Mouse (Mus musculus): ENCODE results near the gene G6pc2. TPM values are rescaled to one million over a fixed set of nuclear protein-coding genes. Genes with fewer than 3 reads are reported as not detected.

Gene G6pc2
- polyA plus RNA-seq, 1 experiment from 2014 or later = not detected

DNA sequence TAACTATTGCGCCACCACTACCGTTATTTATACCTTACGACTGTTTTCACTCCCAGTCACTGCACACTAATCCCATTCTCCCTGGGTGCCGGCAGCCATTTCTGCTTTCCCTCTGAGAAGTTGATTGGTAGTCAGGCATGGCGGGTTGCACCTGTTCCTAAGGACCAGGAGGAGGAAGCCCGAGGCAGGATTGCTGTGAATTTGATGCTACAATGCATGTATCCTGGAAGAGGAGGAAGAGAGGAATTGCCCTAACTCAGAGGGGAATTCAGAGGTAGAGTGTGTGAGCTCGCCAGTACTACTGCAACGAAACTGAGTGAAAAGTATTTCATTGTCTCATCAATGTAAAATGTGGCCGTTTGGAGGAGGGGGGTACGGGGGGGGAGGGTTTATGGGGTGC lies 1.8 kb downstream of the G6pc2 start:
- 68% methylated on average over 10 of the region's 10 CpGs for WGBS
- Histone ChIP-seq H3K9me3 (no peaks in the 10 kb centered on the region), H3K4me3 (no peak overlapping the region), H3K27ac (no peak overlapping the region), H3K4me1 (no peaks in the 10 kb centered on the region), H3K27me3 (ENCODE audit: insufficient read depth, poor library complexity, severe bottlenecking) (no peaks in the 10 kb centered on the region), H3K36me3 (no peaks in the 10 kb centered on the region)
- DNase-seq (ENCODE audit: low spot score) = no peak

DNA sequence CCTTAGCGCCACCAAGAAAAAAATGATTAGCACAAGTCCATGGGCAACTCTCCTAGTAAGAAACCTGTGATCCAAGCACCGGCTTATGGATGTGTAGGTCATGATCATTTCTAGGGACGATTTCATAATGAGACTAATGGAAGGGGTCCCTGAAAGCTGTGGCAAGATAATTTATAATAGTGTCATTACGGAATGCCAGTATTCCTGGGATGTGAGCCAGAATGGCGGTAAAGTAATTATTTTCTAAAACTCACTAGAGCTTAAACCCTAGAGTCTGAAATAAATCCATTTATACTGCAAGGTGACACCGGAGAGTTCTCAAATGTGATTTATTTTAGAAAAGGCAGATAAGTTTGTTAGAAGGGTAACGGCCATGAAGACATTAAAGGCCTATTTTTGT lies 4.4 kb downstream of the G6pc2 start:
- H3K9me3 ChIP-seq = no peaks in the 10 kb centered on the region
- no peak for DNase-seq (ENCODE audit: low spot score)
- no peaks in the 10 kb centered on the region for H3K27me3 ChIP-seq (ENCODE audit: insufficient read depth, poor library complexity, severe bottlenecking)
- H3K36me3 ChIP-seq = no peaks in the 10 kb centered on the region
- H3K4me3 ChIP-seq = no peak overlapping the region
- H3K4me1 ChIP-seq = no peaks in the 10 kb centered on the region
- no peak overlapping the region for H3K27ac ChIP-seq
- WGBS = 88% methylated on average over 7 of the region's 7 CpGs

DNA sequence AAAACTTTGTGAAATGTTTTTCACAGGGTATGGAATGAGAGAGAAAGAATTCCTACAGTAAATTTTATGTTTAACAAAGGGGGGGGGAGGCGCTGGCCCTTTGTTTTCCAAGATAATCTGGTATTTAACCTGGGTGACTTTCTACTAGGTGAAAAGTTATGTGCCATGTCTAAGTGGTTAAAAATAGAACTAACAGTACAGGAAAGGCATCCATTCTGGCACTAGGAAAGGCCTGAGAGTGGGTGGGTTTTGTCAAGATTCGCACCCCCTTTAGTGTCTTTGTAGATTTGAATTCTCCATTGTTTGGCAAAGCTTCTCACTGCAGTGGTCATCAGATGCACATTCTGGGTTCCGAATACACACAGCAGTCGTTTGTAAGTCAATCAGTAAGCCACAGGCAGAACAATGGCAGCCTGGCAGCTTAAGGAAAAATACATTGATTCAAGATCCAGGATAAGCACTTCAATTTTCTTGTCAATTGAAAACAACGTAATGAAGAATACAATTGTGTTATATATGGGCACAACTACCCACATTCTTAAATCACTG lies 11.1 kb downstream of the G6pc2 start:
- Histone ChIP-seq H3K27ac (no peak overlapping the region), H3K27me3 (ENCODE audit: insufficient read depth, poor library complexity, severe bottlenecking) (no peaks in the 10 kb centered on the region), H3K9me3 (no peaks in the 10 kb centered on the region), H3K36me3 (no peaks in the 10 kb centered on the region), H3K4me3 (no peak overlapping the region), H3K4me1 (0 out of 2 replicates have a peak, but pooled peaks cover 5% of the 10 kb centered on the region)
- DNase-seq (ENCODE audit: low spot score) = no peak
- 57% methylated on average over 5 of the region's 5 CpGs for WGBS

DNA sequence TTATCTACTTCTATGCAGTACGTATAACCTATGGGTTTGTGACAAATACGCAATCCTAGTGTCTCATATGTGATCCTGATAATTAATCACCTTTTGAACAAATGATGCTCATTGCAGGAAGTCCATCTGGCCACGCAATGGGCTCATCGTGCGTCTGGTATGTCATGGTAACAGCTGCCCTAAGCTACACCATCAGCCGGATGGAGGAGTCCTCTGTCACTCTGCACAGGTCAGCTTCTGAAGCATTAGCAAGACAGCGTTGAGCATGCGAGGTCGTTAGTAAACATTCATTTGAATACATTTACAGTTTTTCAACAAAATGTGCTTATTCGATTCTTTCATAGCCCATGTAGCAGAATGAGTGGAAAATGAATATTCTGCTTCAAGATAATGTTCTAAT lies 11.9 kb downstream of the G6pc2 start:
- Histone ChIP-seq H3K36me3 (no peaks in the 10 kb centered on the region), H3K4me3 (no peak overlapping the region), H3K27ac (no peak overlapping the region), H3K27me3 (ENCODE audit: insufficient read depth, poor library complexity, severe bottlenecking) (no peaks in the 10 kb centered on the region), H3K4me1 (0 out of 2 replicates have a peak, but pooled peaks cover 5% of the 10 kb centered on the region), H3K9me3 (no peaks in the 10 kb centered on the region)
- no peak for DNase-seq (ENCODE audit: low spot score)
- WGBS = 87% methylated on average over 10 of the region's 10 CpGs

DNA sequence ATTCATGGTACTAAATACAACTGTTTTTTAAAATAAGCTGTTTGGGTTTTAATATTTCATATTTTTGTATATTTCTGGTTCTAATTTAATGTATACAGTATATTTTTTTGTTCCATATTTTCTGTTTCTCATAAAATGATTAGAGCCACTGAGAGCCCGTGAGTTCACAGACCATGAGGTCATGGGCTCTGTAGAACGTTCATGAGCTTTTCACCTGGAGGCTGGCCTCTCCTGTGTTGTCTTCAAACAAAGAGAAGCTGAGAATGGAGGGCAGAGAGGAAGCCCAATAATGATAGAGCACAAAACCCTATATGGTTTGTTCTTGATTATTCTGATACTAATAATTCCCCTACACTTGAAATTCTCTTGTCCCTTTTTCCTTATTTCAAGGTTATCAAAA lies 13.9 kb downstream of the G6pc2 start:
- Histone ChIP-seq H3K27me3 (ENCODE audit: insufficient read depth, poor library complexity, severe bottlenecking) (no peaks in the 10 kb centered on the region), H3K9me3 (no peaks in the 10 kb centered on the region), H3K4me1 (0 out of 2 replicates have a peak, but pooled peaks cover 5% of the 10 kb centered on the region), H3K4me3 (no peak overlapping the region), H3K36me3 (no peaks in the 10 kb centered on the region), H3K27ac (no peak overlapping the region)
- no peak for DNase-seq (ENCODE audit: low spot score)
- WGBS = 64% methylated on average over 2 of the region's 2 CpGs

DNA sequence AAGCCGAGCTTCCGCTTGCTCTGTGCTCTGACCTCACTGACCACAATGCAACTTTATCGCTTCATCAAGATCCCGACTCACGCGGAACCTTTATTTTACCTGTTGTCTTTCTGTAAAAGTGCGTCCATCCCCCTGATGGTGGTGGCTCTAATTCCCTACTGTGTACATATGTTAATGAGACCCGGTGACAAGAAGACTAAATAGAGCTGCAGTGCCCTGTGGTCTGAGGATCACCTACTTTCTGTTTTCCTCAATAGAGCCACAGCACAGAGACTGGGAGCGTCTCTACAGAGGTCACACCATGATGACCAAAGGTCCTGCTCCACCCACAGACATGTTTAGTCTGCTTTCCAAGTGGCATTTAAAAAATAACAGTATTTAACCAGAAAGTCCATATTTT lies 16.0 kb downstream of the G6pc2 start:
- 88% methylated on average over 9 of the region's 9 CpGs for WGBS
- H3K9me3 ChIP-seq = no peaks in the 10 kb centered on the region
- no peak overlapping the region for H3K4me3 ChIP-seq
- DNase-seq (ENCODE audit: low spot score) = no peak
- H3K36me3 ChIP-seq = no peaks in the 10 kb centered on the region
- no peak overlapping the region for H3K27ac ChIP-seq
- no peaks in the 10 kb centered on the region for H3K27me3 ChIP-seq (ENCODE audit: insufficient read depth, poor library complexity, severe bottlenecking)
- H3K4me1 ChIP-seq = 0 out of 2 replicates have a peak, but pooled peaks cover 3% of the 10 kb centered on the region

DNA sequence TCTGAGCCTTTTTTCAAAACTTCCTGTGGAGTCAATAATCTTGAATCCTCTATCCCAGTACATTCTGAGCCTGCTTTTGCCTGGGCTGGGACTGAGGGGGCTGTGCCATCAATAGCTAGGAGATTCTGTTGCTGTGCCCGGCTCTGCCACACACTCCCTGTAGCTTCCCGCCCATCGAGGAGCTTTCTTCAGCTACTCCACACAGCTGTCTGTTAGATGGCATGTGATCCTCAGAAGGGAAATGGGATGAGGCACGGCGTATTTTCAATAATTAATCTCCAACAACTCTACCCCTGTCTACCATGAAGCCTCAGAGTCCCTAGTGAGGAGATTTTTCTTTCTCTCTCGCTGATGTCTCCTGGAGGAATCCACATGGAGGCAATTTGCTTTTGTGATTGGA lies 17.8 kb downstream of the G6pc2 start:
- H3K27ac ChIP-seq = no peak overlapping the region
- H3K36me3 ChIP-seq = no peaks in the 10 kb centered on the region
- WGBS = 85% methylated on average over 6 of the region's 6 CpGs
- no peak overlapping the region for H3K4me3 ChIP-seq
- no peaks in the 10 kb centered on the region for H3K9me3 ChIP-seq
- no peaks in the 10 kb centered on the region for H3K4me1 ChIP-seq
- no peak for DNase-seq (ENCODE audit: low spot score)
- no peaks in the 10 kb centered on the region for H3K27me3 ChIP-seq (ENCODE audit: insufficient read depth, poor library complexity, severe bottlenecking)

DNA sequence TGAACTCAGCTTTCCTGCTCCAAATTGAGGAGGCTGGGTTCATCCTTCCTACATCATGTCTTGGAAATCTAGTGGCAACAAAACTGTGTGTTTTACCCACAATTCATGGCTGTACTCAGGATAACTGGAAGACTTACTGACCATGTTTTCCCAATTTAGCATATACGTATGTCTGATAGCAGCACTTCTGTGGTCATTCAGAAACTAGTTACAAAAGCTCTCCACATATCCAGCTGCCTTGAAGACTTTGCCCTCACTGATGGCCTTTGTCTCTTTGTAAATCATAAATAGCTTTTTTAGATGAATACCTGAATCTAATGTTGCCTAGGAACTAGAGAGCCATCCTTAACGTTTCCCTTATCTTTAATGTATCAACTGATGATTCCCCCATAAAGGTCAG lies 19.3 kb downstream of the G6pc2 start:
- no peak overlapping the region for H3K4me3 ChIP-seq
- H3K27me3 ChIP-seq (ENCODE audit: insufficient read depth, poor library complexity, severe bottlenecking) = no peaks in the 10 kb centered on the region
- H3K27ac ChIP-seq = no peak overlapping the region
- no peaks in the 10 kb centered on the region for H3K36me3 ChIP-seq
- no peaks in the 10 kb centered on the region for H3K4me1 ChIP-seq
- WGBS = 86% methylated on average over 2 of the region's 2 CpGs
- no peaks in the 10 kb centered on the region for H3K9me3 ChIP-seq
- DNase-seq (ENCODE audit: low spot score) = no peak

DNA sequence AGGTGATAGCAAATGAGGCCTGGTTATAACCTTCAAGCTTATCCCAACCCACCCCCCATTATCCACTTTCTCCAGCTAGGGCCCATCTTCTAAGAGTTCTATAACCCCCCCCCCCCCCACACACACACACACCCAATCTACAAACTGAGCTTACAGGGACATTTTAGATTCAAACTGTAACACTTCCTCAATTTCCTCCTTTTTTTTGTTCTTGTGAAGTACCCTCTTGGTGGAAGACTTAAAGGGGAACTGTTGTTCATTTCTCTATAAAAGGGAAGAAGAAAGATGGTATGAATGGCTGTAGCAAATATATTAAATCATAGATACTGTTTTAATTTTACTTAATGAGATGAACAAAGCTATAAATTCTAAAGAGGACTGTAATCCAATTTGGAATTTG lies 21.2 kb downstream of the G6pc2 start:
- Histone ChIP-seq H3K27me3 (ENCODE audit: insufficient read depth, poor library complexity, severe bottlenecking) (no peaks in the 10 kb centered on the region), H3K4me1 (no peaks in the 10 kb centered on the region), H3K9me3 (no peaks in the 10 kb centered on the region), H3K27ac (no peak overlapping the region), H3K36me3 (no peaks in the 10 kb centered on the region), H3K4me3 (no peak overlapping the region)
- DNase-seq (ENCODE audit: low spot score) = no peak

DNA sequence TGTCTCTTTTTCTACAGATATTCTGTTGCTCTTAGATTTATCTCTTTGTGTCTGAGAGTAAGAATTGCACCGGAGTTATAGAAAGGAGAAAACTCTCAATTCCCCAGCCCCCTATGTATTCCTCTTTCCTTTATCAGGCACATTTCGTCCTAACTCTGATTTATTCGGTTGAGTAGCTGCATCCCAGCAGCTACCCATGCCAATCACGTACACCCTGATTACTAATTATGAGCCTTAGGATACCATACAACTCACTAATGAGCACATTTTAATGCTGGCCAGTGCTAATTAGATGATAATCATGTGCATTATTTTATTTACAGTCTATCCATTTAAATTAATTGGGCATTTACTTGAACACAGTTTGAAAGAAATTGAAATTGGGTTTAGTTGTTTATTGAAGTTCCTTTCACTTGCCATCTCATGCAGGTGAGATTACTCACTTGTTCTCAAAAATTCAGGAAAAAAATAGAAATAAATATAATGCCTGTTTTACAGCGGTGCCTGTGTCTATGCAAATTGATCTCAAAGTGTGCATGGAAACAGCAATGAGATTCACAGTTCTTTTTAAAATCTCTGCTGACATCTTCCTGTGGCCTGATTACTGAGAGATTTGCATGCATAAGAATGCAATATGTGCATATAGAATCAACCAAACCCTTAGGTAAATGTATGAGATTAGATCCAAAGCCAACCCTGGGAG lies 24.3 kb downstream of the G6pc2 start:
- no peaks in the 10 kb centered on the region for H3K9me3 ChIP-seq
- no peaks in the 10 kb centered on the region for H3K4me1 ChIP-seq
- no peak for DNase-seq (ENCODE audit: low spot score)
- H3K27me3 ChIP-seq (ENCODE audit: insufficient read depth, poor library complexity, severe bottlenecking) = no peaks in the 10 kb centered on the region
- no peak overlapping the region for H3K4me3 ChIP-seq
- no peak overlapping the region for H3K27ac ChIP-seq
- WGBS = 84% methylated on average over 5 of the region's 5 CpGs
- H3K36me3 ChIP-seq = no peaks in the 10 kb centered on the region

DNA sequence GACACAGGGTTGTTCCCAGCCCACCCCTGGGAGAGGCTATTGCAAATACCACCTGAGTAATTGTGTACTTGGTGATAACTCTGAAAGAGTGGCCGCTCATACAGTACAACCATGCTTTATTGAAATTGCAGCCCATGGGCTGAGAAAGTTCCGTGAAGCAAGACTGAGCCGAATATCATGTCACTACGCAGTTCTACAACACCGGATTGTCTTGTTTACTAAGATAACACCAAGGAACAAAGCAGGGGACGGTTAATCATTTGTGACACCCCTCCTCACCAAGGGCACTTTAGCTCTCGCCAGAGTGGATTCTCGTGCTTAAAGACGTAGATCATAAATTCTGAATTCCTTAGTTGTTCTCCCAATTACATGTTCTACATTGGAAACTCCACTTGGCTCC lies 28.4 kb downstream of the G6pc2 start:
- H3K4me1 ChIP-seq = no peaks in the 10 kb centered on the region
- 84% methylated on average over 9 of the region's 9 CpGs for WGBS
- no peaks in the 10 kb centered on the region for H3K9me3 ChIP-seq
- H3K36me3 ChIP-seq = no peaks in the 10 kb centered on the region
- H3K27me3 ChIP-seq (ENCODE audit: insufficient read depth, poor library complexity, severe bottlenecking) = no peaks in the 10 kb centered on the region
- no peak for DNase-seq (ENCODE audit: low spot score)
- H3K27ac ChIP-seq = no peak overlapping the region
- no peak overlapping the region for H3K4me3 ChIP-seq

DNA sequence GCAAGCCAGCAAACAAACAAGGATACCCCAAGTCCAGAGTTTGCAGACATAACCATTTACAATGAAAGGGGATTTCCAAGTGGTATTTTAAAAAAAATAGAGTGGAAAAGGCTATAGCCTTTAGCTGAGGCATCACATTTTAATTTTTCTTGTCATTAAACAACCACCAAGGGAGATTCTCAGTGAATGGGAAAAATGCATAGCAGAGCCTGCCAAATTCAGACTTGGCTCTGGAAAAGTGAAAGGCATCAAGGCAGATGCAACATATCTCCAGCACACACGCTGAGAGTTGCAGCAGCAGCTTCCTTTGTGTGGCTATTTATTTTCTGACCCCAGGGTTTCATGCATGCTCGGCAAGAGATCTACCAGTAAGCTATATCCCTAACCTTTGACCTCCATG lies 34.1 kb downstream of the G6pc2 start:
- H3K27me3 ChIP-seq (ENCODE audit: insufficient read depth, poor library complexity, severe bottlenecking) = no peaks in the 10 kb centered on the region
- H3K4me1 ChIP-seq = no peaks in the 10 kb centered on the region
- H3K9me3 ChIP-seq = no peaks in the 10 kb centered on the region
- H3K27ac ChIP-seq = no peak overlapping the region
- H3K36me3 ChIP-seq = no peaks in the 10 kb centered on the region
- 51% methylated on average over 2 of the region's 2 CpGs for WGBS
- H3K4me3 ChIP-seq = no peak overlapping the region
- no peak for DNase-seq (ENCODE audit: low spot score)

DNA sequence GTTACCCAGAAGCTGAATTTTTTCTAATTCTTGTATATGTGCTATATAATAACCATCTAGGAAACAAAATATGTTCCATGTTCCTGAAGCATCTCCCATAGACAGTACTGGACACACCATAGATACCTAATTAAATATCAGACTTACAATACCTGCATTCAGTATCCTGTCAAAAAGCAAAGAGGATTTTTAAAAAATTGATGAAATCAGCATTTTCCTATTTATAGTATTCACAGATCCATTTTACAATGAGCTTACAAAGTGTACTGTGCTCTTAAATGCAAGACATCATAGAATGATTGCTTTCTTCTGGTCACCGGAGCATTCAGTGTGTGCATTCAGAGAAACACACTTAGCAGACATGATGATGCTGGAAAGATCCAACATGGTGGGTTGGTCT lies 36.2 kb downstream of the G6pc2 start:
- Histone ChIP-seq H3K9me3 (no peaks in the 10 kb centered on the region), H3K4me1 (no peaks in the 10 kb centered on the region), H3K4me3 (no peak overlapping the region), H3K27ac (no peak overlapping the region), H3K36me3 (no peaks in the 10 kb centered on the region), H3K27me3 (ENCODE audit: insufficient read depth, poor library complexity, severe bottlenecking) (no peaks in the 10 kb centered on the region)
- 79% methylated on average over 1 of the region's 1 CpGs for WGBS
- no peak for DNase-seq (ENCODE audit: low spot score)

DNA sequence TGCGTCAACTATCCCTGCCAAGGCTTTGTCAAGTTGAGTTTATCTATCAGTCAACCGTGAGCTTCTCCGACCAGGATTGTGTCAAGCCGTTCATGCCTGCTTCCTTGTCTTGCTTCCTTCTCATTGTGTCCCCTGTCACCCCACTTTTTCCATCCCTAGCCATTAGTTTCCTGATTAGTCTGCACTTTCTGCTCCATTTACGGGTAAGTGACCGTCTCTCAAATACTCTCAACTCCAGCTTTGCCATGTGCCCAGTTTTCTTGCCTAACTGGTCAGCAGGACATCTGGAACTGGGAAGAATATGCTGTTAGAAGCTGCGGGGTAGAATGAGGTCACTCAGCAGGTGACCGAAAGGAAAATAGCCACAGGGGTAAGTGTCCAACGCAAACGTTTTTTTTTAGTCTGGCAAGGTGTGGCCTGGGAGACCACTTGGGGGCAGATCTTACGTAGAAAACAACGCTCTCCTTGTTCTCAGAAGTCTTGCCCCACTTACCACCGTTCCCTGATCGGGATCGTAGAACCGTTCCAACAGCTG lies 37.4 kb downstream of the G6pc2 start:
- H3K27ac ChIP-seq = no peak overlapping the region
- 60% methylated on average over 16 of the region's 16 CpGs for WGBS
- H3K27me3 ChIP-seq (ENCODE audit: insufficient read depth, poor library complexity, severe bottlenecking) = no peaks in the 10 kb centered on the region

More for the DNA sequence above, 37.4 kb downstream of the G6pc2 start:
- no peak overlapping the region for H3K4me3 ChIP-seq
- H3K4me1 ChIP-seq = no peaks in the 10 kb centered on the region
- H3K36me3 ChIP-seq = no peaks in the 10 kb centered on the region
- no peaks in the 10 kb centered on the region for H3K9me3 ChIP-seq
- no peak for DNase-seq (ENCODE audit: low spot score)

Data from heart, embryonic 10.5 days (tissue).